Comparison of ENCODE assay signal across 35 mouse cellular contexts in genomic region chr12:48819168-48819567, GRCm38 (mm10).
"Had no signal": no experiment of that assay in that cellular context is flagged by ENCODE, and none has a peak within 500 bp of the region (broad histone marks: within the 10 kb centered on the region; RNA-seq: fewer than 3 reads in every experiment).

No protein-coding gene starts in this region.

- DNase-seq: heart, postnatal 10 days; heart, postnatal 14 days; heart, postnatal 36 days; heart, postnatal 4 days; kidney, adult 11 months; kidney, adult 18-20 months; kidney, adult 2 months; kidney, adult 8-10 months; kidney, adult 9 months; kidney, postnatal 10 days; kidney, postnatal 25 days; kidney, postnatal 36 days; kidney, postnatal 4 days; layer of hippocampus, adult 9-11 months; layer of hippocampus, postnatal 36 days had no signal

- H3K36me3 ChIP-seq: heart, embryonic 10.5 days; heart, embryonic 12.5 days; heart, embryonic 13.5 days; heart, embryonic 15.5 days; hindbrain, embryonic 10.5 days; hindbrain, embryonic 12.5 days; hindbrain, embryonic 13.5 days; hindbrain, embryonic 15.5 days; intestine, embryonic 15.5 days; kidney, embryonic 15.5 days had no signal

- ATAC-seq: hindbrain, embryonic 16.5 days; hindbrain, postnatal 0 days; inflammation-experienced regulatory T-cells, adult 6 months; intestine, embryonic 15.5 days; intestine, embryonic 16.5 days; intestine, postnatal 0 days had no signal

- H3K4me3 ChIP-seq: heart, embryonic 10.5 days; heart, embryonic 12.5 days; heart, embryonic 13.5 days; heart, embryonic 15.5 days; hindbrain, embryonic 10.5 days; hindbrain, embryonic 12.5 days; hindbrain, embryonic 13.5 days; hindbrain, embryonic 15.5 days; intestine, embryonic 15.5 days; kidney, embryonic 15.5 days; layer of hippocampus, adult 2 months; left cerebral cortex, adult 2 months had no signal

- H3K27ac ChIP-seq: heart, embryonic 10.5 days; heart, embryonic 13.5 days; heart, embryonic 15.5 days; hindbrain, embryonic 10.5 days; hindbrain, embryonic 12.5 days; hindbrain, embryonic 13.5 days; hindbrain, embryonic 14.5 days; hindbrain, embryonic 15.5 days; hindbrain, postnatal 0 days; intestine, embryonic 15.5 days; kidney, embryonic 15.5 days; kidney, postnatal 0 days; layer of hippocampus, adult 2 months; left cerebral cortex, adult 2 months had no signal

- H3K9ac ChIP-seq: heart, embryonic 12.5 days; heart, embryonic 13.5 days; heart, embryonic 15.5 days; hindbrain, embryonic 12.5 days; hindbrain, embryonic 13.5 days; hindbrain, embryonic 14.5 days; hindbrain, embryonic 15.5 days; intestine, embryonic 15.5 days; kidney, embryonic 15.5 days had no signal

- H3K9me3 ChIP-seq: heart, embryonic 10.5 days; heart, embryonic 12.5 days; heart, embryonic 13.5 days; heart, embryonic 15.5 days; hindbrain, embryonic 10.5 days; hindbrain, embryonic 12.5 days; hindbrain, embryonic 13.5 days; hindbrain, embryonic 15.5 days; intestine, embryonic 15.5 days; kidney, embryonic 15.5 days had no signal

- H3K4me1 ChIP-seq: heart, embryonic 10.5 days; heart, embryonic 12.5 days; heart, embryonic 13.5 days; heart, embryonic 15.5 days; hindbrain, embryonic 10.5 days; hindbrain, embryonic 12.5 days; hindbrain, embryonic 13.5 days; hindbrain, embryonic 15.5 days; intestine, embryonic 15.5 days; kidney, embryonic 15.5 days had no signal

- H3K27me3 ChIP-seq: heart, embryonic 12.5 days; heart, embryonic 13.5 days; heart, embryonic 15.5 days; hindbrain, embryonic 12.5 days; hindbrain, embryonic 13.5 days; hindbrain, embryonic 15.5 days; intestine, embryonic 15.5 days; kidney, embryonic 15.5 days had no signal

- H3K4me2 ChIP-seq: heart, embryonic 11.5 days; heart, embryonic 12.5 days; heart, embryonic 13.5 days; heart, embryonic 15.5 days; hindbrain, embryonic 12.5 days; hindbrain, embryonic 13.5 days; hindbrain, embryonic 14.5 days; hindbrain, embryonic 15.5 days; intestine, embryonic 15.5 days; kidney, embryonic 15.5 days had no signal
